Mouse (Mus musculus) fat pad, adult 2 months (tissue): Measurements from ENCODE around the gene Smok3a.
"Not testable (repeated sequence)": the region's sequence is repeated elsewhere in the genome, so short reads cannot be mapped to it uniquely, and the experiment has no call there.

Experiments used
- DNase-seq: peaks from one replicate; pipeline ENCODE4 v3.0.0-alpha.2; 2011; ENCODE audit warnings: low read depth, low spot score; ENCODE audit errors: extremely low read depth

Gene Smok3a

DNA sequence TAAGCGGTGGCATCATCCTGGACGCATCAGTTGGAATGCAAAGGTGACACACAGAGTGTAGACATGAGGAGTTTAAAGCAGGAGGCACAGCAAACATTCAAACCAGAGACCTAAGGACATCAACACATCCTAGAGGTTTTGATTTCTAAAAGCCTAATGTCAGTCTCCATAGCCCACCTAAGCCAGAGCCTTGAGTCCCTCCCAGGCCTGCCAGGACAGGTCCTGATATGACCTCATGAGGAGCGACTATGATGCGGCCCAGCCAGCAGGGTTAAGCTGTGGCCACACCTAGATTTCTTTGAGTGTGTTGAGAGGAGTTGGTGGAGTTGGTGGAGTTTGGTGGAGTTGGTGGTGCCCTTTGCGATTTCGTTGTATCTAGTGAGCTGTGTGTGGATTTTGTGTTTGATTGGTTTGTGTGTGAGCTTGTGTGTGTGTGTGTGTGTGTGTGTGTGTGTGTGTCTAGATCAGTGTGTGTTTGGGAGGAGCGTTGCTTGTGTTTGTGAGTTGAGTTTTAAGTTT lies at the start of gene Smok3a, which contains the start of gene Smok3b:
Gene Smok3a (plus strand): TSS at position 301 of the 519 bp plus-strand sequence.
Gene Smok3b (plus strand): TSS at position 469 of the 519 bp plus-strand sequence.
- DNase-seq, result not testable (repeated sequence)

DNA sequence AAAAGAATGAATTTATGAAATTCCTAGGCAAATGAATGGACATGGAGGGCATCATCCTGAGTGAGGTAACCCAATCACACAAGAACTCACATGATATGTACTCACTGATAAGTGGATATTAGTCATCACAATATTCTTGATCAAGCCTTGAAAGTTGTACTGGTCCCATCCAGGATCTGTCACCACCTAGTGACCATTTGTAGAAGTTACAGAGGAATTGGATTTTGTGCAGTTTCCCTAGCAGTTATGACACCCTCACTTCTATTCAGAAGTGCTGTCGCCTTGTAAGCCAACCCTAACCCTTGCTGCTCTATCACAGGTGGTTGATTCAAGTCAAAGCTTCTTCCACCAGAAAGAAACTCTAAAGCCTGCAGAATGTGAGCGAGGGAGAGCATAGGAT lies 47.9 kb upstream of the Smok3a start:
- no peak for DNase-seq

DNA sequence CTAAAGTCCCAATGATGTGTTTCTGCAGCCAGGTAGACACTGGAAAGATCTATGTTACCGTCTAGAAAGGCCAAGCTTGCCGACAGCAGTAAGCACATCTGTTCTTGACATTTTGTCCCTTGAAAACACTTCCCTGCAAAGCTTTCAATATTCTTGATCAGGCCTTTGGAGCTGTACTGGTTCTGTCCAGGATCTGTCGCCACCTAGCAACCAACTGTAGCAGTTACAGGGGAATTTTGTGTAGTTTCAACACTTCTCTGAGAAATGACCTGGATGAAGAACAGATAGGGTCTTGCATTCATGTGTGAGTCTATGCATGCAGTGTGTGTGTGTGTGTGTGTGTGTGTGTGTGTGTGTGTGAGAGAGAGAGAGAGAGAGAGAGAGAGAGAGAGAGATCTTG lies 47.3 kb upstream of the Smok3a start:
- no peak for DNase-seq

DNA sequence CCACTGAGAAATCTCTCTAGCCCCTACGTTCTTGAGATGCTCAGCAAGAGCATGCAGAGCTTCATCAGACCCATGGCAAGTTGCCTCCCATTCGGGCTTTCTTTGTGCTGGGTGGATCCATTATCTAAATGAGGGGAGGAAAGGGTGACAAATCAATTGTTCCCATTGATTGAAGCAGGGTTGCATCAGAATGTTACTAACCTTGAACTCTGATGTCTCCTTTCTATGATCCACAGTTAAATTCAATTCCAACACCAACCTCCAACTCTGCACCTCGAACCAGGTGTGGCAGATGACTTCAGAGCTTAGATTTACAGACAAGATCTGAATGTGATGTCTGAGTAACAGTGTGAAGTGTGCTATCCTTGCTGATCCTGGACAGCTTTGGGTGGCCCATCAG lies 46.3 kb upstream of the Smok3a start:
- no peak for DNase-seq

DNA sequence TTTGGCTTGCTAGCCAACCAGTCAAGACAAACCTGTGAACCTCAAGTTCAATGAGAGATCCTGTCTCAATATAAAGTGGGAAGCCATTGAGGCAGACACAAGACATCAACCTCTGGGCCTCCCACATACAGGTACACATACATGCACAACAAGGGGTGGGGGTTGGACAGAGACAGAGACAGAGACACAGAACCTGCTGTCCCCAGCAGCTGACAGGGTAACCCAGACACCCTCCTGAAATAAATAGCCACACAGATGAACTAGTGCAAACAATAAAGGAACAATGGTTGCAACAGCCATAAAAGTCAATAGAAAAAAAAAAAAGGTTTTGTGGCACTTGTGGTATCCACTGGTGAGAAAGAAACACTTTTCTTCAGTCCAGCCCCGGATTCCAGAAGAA lies 45.6 kb upstream of the Smok3a start:
- no peak for DNase-seq

DNA sequence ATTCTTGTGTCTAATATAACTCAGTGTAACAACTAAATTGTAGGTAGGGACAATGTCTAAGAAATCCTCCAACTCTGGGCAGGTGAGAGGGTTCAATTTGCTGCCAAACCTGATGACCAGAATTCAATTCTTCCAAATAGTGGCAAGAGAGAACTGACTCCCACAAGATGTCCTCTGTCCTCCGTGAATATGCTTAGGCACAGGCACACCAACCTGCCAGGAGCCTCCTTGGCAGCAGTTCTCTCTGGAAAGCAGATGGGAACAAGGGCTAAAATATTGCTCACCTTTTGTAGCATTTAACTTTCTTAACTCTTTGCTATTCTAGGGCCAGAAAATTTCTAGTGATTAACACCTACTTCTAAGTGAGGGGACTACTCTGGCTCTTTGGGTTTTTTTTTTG lies 43.8 kb upstream of the Smok3a start:
- DNase-seq, result no peak

DNA sequence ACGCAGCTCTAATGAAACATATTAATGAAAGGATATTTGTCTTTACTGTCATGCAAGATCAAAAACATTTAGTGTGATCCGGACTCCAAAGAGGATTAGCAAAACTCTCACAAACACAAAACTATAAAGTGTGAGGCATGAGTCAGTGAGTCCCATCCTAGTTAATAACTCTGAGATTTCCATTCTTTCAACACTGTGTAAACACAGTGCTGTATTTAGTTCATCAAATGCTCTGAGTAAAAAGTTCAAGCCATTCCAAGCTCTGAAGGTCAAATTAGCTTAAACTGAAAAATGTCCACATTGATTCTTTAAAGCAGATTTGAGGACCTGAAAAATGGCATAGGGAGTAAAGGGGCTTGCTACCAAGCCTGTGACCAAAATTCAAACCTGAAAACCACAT lies 42.0 kb upstream of the Smok3a start:
- DNase-seq, result no peak

DNA sequence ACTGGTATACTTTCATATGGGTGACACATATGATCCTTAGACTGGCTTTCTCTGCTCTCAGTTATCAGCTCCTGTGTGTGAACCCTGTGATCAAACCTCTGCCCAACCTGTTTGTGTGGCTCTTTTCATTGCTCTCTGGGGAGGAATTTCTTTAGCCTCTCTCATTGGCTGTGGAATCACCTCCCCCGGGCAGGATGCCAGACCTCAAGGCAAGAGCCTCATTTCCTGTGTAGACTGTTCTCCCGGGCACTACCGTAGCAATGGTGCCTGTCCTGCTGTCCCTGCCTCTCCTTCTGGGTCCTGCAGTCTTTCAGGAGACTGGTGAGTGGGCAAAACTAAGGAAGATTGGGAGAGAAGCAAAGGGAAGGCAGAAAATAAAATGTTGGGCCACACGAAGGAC lies 39.8 kb upstream of the Smok3a start, which contains the start of gene Azgp1:
Gene Azgp1 (plus strand): TSS at position 221 of the 400 bp plus-strand sequence.
- DNase-seq, result no peak

DNA sequence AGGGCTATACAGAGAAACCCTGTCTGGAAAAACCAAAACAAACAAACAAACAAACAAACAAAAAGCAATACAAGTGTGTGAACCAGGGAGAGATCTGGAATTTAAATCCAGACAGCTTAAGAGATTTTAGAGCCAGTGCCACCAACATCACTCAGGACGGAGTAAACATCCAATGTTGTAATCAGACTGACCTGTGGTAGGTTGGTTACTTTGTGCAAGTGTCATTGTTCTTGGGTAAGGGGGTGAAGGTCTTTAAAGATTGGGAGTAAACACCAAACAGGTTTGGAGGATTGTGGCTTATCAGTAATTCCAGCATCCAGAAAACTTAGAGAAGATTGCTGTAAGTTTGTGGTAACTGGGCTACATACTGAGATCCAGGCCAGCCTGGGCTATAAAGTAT lies 34.7 kb upstream of the Smok3a start:
- no peak for DNase-seq

DNA sequence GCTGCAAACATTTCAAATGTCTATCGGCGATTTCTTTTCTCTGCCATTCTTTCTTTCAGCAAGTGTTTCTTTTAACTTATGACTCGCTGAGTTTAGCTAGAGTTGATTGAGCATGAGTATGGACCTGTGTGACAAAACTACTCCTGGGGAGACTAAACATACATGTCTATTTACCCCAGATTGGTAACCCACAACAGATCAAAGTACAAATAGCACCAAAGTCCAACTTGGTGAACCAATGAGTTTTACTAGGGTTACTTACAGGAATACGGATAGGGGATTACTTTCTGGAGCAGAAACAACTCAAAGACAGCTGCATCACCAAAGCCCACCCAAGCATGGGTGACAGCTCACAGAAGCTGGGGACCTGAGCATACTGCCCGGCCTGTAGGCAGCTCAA lies 11.6 kb upstream of the Smok3a start:
- no peak for DNase-seq

DNA sequence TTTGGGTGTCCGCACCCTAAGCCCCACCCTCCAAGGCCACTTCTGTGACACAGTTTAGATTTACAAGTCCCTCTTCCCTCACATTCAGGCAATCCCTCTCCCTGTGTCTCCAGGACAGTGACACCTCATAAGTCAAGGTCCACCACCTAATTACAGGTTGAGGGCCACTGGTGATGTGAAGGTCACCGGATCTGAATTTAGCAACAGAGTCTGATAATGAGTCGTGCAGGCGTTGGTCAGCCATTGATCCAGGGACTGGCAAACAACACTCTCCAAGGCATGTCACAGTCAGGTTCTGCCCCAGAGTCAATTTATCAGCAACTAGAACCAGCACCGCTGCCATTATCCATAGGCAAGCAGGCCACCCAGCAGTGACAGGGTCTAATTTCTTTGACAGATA lies 8.7 kb upstream of the Smok3a start:
- no peak for DNase-seq

DNA sequence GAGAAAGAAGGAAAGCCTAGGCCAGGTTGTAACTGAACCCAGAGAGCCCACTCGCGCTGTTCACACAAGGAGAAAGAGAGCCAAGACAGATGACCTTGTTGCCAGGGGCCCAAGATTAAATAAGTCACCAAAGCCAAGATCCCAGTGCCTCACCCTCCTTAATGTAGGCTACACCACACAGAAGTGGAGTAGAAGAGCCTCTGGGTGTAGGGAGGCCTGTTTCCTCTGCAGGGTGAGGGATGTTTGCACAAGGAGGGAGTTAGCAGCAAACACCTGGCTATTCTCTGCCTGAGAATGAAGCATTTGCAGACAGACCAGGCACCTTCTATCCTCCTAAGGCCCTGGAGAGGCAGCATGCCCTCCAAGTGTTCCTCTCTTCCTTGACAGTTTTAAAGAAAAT lies 4.5 kb upstream of the Smok3a start:
- DNase-seq, result no peak

DNA sequence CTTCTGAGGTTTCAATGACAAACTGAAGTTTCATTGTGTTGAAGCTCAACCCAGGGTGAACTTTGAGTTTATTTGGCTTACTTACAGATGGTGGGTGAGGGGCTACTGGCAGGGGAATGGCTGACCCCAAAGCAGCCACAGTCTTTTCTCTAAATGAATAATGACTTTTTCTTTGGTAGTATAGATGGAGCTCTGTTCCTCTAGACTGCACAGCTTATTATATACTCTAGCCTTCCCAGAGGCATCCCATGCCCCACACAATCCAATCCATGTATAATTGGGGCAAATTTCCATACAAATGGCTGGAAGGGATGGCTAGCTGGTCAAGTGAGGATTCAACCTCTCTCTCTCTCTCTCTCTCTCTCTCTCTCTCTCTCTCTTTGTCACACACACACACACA lies 4.1 kb upstream of the Smok3a start:
- DNase-seq, result no peak

DNA sequence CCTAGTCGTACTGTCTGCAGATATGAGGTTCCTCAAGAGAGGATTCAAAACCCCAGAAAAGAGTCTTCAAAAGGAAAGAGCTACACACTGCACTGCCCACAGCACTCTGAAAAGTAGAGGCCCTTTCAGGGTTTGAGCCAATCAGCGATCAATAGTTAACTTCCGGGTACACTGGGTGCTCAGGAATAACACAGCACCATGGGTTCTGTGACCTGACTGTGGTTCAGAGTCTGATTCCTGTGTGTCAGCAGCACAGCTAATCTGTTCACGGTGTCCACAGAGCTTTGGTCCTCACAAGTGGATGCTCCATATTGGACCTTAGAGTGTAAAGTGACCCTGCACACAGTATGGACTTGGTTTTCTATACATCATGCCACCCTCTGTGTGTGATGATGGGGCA lies 1.5 kb upstream of the Smok3a start:
- not testable (repeated sequence) for DNase-seq

DNA sequence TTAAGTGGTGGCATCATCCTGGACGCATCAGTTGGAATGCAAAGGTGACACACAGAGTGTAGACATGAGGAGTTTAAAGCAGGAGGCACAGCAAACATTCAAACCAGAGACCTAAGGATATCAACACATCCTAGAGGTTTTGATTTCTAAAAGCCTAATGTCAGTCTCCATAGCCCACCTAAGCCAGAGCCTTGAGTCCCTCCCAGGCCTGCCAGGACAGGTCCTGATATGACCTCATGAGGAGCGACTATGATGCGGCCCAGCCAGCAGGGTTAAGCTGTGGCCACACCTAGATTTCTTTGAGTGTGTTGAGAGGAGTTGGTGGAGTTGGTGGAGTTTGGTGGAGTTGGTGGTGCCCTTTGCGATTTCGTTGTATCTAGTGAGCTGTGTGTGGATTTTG lies 31.8 kb downstream of the Smok3a start, which contains the start of gene Smok3c:
Gene Smok3c (plus strand): TSS at position 301 of the 400 bp plus-strand sequence.
- DNase-seq, result not testable (repeated sequence)

DNA sequence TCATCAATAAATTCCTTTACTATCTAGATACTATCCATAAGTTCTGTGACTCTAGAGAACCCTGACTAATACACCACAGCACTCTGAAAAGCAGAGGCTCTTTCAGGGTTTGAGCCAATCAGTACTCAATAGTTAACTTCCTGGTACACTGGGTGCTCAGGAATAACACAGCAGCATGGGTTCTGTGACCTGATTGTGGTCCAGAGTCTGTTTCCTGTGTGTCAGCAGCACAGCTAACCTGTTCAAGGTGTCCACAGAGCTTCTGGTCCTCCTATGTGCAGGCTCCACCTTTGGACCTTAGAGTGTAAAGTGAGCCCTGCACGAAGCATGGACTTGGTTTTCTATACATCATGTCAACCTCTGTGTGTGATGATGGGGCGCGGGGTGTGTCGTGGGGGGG lies 52.7 kb downstream of the Smok3a start:
- DNase-seq, result no peak

DNA sequence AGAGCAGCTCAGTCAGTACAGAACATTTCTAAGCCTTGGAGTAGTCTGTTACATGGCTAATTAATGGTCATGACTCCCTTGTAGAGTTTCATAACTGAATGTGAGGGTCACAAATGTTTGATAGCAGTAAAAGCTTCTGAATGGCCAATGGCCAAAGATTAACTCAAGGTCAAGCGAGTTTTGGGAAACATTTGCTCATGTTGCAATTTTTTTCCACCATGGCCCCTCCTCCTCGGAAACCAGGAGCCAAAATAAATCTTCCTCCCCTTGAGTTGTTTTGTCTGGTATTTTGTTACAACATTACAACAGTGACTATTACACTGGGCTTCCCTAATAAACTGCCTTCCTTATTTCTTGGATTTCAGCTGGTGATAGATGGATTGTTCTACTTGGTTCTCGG lies 54.6 kb downstream of the Smok3a start:
- DNase-seq, result no peak

DNA sequence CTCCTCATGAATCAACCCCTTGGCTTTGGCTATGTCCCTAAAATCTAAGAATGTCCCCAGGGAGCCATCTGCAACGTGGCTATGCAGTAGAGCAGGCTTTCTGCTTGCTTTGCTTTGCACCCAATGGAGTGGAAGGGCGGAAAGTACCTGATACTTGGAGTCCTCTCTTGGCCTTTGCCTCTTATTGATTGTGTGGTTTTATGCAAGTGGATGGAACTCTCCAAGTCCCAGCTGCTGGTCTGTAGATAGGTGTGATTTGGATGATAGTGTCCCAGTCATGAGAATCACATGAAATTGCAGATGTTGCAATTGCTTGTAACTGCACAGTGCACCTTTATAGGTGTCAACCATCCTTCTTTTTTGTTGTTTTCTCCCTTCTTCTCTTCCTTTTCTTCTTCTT lies 55.1 kb downstream of the Smok3a start:
- no peak for DNase-seq

DNA sequence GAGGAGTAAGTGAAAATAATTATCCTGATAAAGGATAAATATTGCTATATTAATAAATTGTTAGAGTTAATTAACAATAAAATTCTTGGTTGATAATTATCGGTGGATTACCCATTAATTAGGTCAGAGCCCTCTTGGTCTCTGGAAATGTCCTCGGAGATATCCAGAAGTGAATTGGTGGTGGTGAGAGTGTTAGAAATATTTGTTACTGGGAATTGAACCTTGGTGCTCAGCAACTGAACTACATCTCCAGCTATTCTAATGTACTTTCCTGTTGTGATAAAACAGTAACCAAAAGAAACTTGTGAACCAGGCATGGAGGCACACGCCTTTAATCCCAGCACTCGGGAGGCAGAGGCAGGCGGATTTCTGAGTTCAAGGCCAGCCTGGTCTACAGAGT lies 59.4 kb downstream of the Smok3a start:
- DNase-seq, result no peak

DNA sequence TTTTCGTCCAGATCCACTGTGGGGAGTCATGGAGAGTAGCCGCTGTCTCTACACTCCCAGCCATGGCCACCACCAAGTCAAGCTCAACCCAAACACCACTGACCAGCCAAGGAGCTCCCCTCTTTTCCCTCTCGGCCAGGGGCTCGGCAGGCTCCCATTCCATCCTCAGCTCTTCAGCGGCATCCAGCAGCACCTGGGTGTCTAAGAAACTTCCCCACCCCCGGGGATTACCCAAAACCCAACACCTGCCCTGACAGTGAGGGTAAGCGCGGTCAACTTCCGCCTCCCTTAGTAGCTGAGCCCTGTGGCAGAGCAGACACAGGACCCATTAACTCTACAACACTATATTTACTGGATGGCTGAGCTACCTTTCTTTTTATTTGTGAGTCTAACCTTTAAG lies 60.4 kb downstream of the Smok3a start:
- no peak for DNase-seq

DNA sequence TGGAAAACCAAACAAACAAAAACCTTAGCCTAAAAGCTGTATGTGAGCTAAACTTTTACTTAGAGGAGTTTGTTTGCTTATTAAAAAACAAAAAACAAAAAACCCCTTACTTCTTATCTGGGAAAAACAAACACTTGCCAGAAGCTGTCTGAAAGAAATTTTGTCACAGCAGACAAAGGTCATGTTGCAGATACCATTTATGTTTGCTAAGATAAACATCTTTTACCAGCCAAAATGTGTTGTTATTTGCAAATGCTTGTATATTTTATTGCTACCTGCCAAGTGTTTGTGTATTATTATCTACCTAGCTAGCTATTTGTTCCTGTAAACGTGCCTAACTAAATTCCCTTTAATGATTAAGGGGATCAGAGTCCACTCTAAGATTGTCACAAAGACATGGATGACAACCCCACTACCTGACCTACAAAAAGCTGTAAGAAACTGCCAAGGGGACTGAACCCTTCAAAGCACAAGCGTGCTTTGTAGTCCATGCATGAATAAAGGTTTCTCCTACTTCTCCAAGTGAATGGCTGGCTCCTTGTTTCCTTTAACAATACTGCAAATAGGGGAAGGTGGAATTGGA lies 62.3 kb downstream of the Smok3a start:
- DNase-seq, result no peak

DNA sequence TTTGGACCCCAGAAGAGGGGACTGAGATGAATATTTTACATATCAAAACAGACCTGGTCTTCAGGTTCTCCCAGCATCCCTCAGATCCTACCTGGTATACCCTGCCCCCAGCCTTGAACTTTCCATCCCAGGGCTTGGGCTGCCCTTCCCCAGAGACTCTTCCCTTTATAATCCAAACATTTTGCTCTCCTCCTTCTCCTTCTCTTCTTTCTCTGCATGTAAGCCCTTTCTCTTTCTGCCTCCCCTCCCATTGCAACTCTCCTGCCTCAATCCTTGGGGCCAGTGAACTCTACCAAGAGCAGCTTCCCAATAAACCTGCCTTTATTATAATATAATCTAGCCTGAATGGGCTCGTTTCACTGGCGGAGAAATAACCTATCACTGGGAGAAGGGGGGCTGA lies 62.9 kb downstream of the Smok3a start:
- no peak for DNase-seq
